Mouse (Mus musculus): ENCODE data around the gene Lrrc51.
A peak's percentile ranks its signal among the peaks of the same experiment; 100 is the strongest.
"Not testable (repeated sequence)": the region's sequence is repeated elsewhere in the genome, so short reads cannot be mapped to it uniquely, and the experiment has no call there.

The Lrrc51 gene

GRCm38 (mm10) chr7:101956481-101956880, 22.8 kb upstream of the Lrrc51 start:
- H3K27me3 ChIP-seq (ENCODE audit: control insufficient read depth, insufficient read depth, low read length, poor library complexity, severe bottlenecking): no peaks in the 10 kb centered on the region
- H3K36me3 ChIP-seq (ENCODE audit: control insufficient read depth, insufficient read depth, low read length, poor library complexity, severe bottlenecking): no peaks in the 10 kb centered on the region
- no peak for DNase-seq (ENCODE audit: low read depth, low spot score)

GRCm38 (mm10) chr7:101955862-101956261, 22.2 kb upstream of the Lrrc51 start:
- DNase-seq (ENCODE audit: low read depth, low spot score): no peak
- Histone ChIP-seq H3K27me3 (ENCODE audit: control insufficient read depth, insufficient read depth, low read length, poor library complexity, severe bottlenecking) (no peaks in the 10 kb centered on the region), H3K36me3 (ENCODE audit: control insufficient read depth, insufficient read depth, low read length, poor library complexity, severe bottlenecking) (no peaks in the 10 kb centered on the region)

- no peaks in the 10 kb centered on the region for H3K36me3 ChIP-seq (ENCODE audit: control insufficient read depth, insufficient read depth, low read length, poor library complexity, severe bottlenecking)
- DNase-seq (ENCODE audit: low read depth, low spot score): peak; percentile 22
These were observed 21.6 kb upstream of the Lrrc51 start for GRCm38 (mm10) chr7:101955276-101955675.

GRCm38 (mm10) chr7:101954163-101954562, 20.5 kb upstream of the Lrrc51 start:
- Histone ChIP-seq H3K36me3 (ENCODE audit: control insufficient read depth, insufficient read depth, low read length, poor library complexity, severe bottlenecking) (no peaks in the 10 kb centered on the region), H3K27me3 (ENCODE audit: control insufficient read depth, insufficient read depth, low read length, poor library complexity, severe bottlenecking) (no peaks in the 10 kb centered on the region)
- DNase-seq (ENCODE audit: low read depth, low spot score): no peak

More at GRCm38 (mm10) chr7:101955276-101955675, 21.6 kb upstream of the Lrrc51 start:
- no peaks in the 10 kb centered on the region for H3K27me3 ChIP-seq (ENCODE audit: control insufficient read depth, insufficient read depth, low read length, poor library complexity, severe bottlenecking)

- DNase-seq (ENCODE audit: low read depth, low spot score): no peak
- no peaks in the 10 kb centered on the region for H3K36me3 ChIP-seq (ENCODE audit: control insufficient read depth, insufficient read depth, low read length, poor library complexity, severe bottlenecking)
- H3K27me3 ChIP-seq (ENCODE audit: control insufficient read depth, insufficient read depth, low read length, poor library complexity, severe bottlenecking): no peaks in the 10 kb centered on the region
These were observed 18.4 kb upstream of the Lrrc51 start for GRCm38 (mm10) chr7:101952098-101952497.

DNA sequence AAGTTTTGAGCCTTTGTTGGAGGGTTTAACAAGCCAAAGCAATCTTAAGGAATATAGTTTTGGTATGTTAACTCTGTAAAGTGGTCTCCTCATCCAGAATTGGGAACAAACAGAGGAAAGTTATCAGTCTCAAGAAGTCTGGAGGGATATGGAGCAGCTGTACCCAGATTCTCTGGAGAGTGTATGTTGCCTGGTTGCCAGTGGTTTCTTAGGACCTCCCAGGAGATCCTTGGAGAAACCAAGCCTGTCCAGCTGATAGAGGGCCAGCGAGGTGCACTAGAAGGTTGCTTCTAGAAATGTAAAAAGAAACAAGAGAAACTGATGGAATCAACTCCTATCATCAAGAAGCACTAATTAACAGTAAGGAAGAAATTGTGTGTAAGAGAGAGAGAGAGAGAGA, 18.0 kb upstream of the Lrrc51 start:
- H3K27me3 ChIP-seq (ENCODE audit: control insufficient read depth, insufficient read depth, low read length, poor library complexity, severe bottlenecking): no peaks in the 10 kb centered on the region
- no peak for DNase-seq (ENCODE audit: low read depth, low spot score)
- H3K36me3 ChIP-seq (ENCODE audit: control insufficient read depth, insufficient read depth, low read length, poor library complexity, severe bottlenecking): no peaks in the 10 kb centered on the region

GRCm38 (mm10) chr7:101949008-101949407, 15.3 kb upstream of the Lrrc51 start:
- H3K27me3 ChIP-seq (ENCODE audit: control insufficient read depth, insufficient read depth, low read length, poor library complexity, severe bottlenecking); H3K36me3 ChIP-seq (ENCODE audit: control insufficient read depth, insufficient read depth, low read length, poor library complexity, severe bottlenecking): not testable (repeated sequence)
- DNase-seq (ENCODE audit: low read depth, low spot score): peak; percentile 68

GRCm38 (mm10) chr7:101939758-101940157, 6.1 kb upstream of the Lrrc51 start:
- no peaks in the 10 kb centered on the region for H3K27me3 ChIP-seq (ENCODE audit: control insufficient read depth, insufficient read depth, low read length, poor library complexity, severe bottlenecking)
- no peaks in the 10 kb centered on the region for H3K36me3 ChIP-seq (ENCODE audit: control insufficient read depth, insufficient read depth, low read length, poor library complexity, severe bottlenecking)
- DNase-seq (ENCODE audit: low read depth, low spot score): no peak

DNA sequence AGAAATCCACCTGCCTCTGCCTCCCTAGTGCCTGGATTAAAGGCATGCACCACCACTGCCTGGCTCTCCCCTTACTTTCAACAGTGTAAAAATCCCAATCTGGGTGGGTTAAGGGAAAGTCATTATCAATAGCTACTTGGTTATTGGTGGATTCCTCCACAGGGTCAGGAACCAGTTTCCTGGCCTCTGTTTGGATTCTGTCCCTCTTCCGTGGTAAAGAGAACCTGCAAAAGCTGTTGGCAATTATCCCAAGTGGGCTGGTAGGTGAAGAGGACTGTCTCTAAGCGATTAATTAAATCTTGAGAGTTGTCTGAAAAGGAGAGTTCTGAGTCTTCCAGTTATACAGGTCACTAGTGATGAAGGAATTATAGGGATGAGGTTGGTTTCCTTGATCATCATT, 4.7 kb upstream of the Lrrc51 start:
- Histone ChIP-seq H3K36me3 (ENCODE audit: control insufficient read depth, insufficient read depth, low read length, poor library complexity, severe bottlenecking) (no peaks in the 10 kb centered on the region), H3K27me3 (ENCODE audit: control insufficient read depth, insufficient read depth, low read length, poor library complexity, severe bottlenecking) (no peaks in the 10 kb centered on the region)

GRCm38 (mm10) chr7:101937569-101937968, 3.9 kb upstream of the Lrrc51 start:
- DNase-seq (ENCODE audit: low read depth, low spot score): no peak
- H3K27me3 ChIP-seq (ENCODE audit: control insufficient read depth, insufficient read depth, low read length, poor library complexity, severe bottlenecking): no peaks in the 10 kb centered on the region

More for the DNA sequence above, 4.7 kb upstream of the Lrrc51 start:
- no peak for DNase-seq (ENCODE audit: low read depth, low spot score)

DNA sequence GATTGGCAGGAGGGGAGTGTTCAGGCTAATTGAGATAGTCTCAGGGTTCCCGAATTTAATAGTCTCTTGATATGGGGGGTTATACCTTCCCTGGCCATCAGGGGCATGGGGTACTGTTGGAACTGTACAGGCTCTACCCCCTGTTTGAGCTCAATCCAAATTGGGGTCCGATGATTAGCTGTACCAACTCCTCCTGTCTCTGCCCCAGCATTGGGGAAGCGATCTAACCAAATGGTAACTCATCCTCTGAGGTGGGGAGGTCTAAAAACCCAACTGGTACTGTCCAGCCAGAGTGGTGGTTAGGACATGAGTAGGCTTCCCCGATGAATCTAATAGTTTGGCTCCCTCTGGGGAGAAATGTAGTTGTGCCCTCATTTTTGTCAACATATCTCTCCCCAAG, 3.3 kb upstream of the Lrrc51 start:
- Histone ChIP-seq H3K36me3 (ENCODE audit: control insufficient read depth, insufficient read depth, low read length, poor library complexity, severe bottlenecking) (no peaks in the 10 kb centered on the region), H3K27me3 (ENCODE audit: control insufficient read depth, insufficient read depth, low read length, poor library complexity, severe bottlenecking) (no peaks in the 10 kb centered on the region)
- no peak for DNase-seq (ENCODE audit: low read depth, low spot score)

More at GRCm38 (mm10) chr7:101937569-101937968, 3.9 kb upstream of the Lrrc51 start:
- no peaks in the 10 kb centered on the region for H3K36me3 ChIP-seq (ENCODE audit: control insufficient read depth, insufficient read depth, low read length, poor library complexity, severe bottlenecking)

DNA sequence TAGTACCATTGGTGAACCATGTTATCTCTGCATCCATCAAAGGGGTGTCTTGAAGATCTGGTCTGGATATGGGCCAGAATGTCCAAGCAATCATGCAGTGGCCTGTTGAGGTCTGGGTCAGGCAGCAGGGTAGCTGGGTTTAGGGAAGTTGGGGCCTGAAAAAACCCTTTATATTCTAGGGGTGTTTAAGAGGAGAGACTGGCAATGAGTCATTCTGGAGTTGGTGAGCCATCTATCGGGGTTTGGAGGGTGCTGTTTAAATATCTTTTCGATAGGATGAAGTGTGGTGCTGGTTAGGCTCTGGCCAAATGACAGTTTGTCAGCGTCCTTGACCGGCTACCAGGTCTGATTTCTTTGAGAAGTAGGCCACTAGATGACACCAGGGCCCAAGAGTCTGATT, 2.3 kb upstream of the Lrrc51 start:
- DNase-seq (ENCODE audit: low read depth, low spot score): no peak
- Histone ChIP-seq H3K27me3 (ENCODE audit: control insufficient read depth, insufficient read depth, low read length, poor library complexity, severe bottlenecking) (no peaks in the 10 kb centered on the region), H3K36me3 (ENCODE audit: control insufficient read depth, insufficient read depth, low read length, poor library complexity, severe bottlenecking) (no peaks in the 10 kb centered on the region)

- Histone ChIP-seq H3K36me3 (ENCODE audit: control insufficient read depth, insufficient read depth, low read length, poor library complexity, severe bottlenecking) (no peaks in the 10 kb centered on the region), H3K27me3 (ENCODE audit: control insufficient read depth, insufficient read depth, low read length, poor library complexity, severe bottlenecking) (no peaks in the 10 kb centered on the region)
- no peak for DNase-seq (ENCODE audit: low read depth, low spot score)
These were observed 395 bp downstream of the Lrrc51 start for GRCm38 (mm10) chr7:101933300-101933699.

DNA sequence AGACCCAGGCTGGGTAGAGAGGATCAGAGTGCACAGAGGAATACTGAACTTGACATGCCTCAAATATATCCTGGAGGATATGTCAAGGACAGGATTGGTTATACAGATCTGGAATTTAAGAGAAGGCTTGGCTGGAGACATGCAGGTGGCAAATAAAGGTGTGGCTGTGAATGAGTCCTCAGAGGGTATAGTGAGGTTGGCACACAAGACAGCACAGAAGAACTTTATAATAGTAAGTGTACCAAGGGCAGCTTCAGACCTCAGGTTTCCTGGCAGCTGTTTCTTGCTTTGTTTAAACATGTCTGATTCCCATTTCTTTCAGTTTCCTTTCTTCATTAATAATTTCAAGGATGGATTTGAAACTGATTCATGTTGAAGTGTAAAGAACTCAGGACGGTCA, 1.1 kb downstream of the Lrrc51 start:
- Histone ChIP-seq H3K36me3 (ENCODE audit: control insufficient read depth, insufficient read depth, low read length, poor library complexity, severe bottlenecking) (no peaks in the 10 kb centered on the region), H3K27me3 (ENCODE audit: control insufficient read depth, insufficient read depth, low read length, poor library complexity, severe bottlenecking) (no peaks in the 10 kb centered on the region)
- no peak for DNase-seq (ENCODE audit: low read depth, low spot score)

DNA sequence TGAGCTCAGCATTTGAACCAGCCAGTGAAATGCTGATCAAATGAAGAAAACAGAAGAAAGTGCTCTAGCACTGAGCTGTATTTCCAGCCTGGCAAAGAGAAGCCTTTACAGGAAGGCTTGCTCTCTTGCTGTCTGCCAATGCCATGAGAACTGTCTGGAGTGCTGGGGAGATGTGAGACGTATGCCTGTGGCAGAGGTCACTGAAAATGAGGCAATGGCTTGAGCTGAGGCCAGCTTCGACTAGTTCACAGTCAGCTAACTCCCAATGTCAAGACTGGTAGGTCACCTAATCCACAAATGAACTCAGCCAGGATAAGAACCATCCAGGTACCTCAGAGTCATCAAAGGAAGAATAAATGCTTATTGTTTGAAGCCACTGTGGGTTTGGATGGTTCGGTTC, 5.6 kb downstream of the Lrrc51 start:
- Histone ChIP-seq H3K36me3 (ENCODE audit: control insufficient read depth, insufficient read depth, low read length, poor library complexity, severe bottlenecking) (no peaks in the 10 kb centered on the region), H3K27me3 (ENCODE audit: control insufficient read depth, insufficient read depth, low read length, poor library complexity, severe bottlenecking) (no peaks in the 10 kb centered on the region)
- DNase-seq (ENCODE audit: low read depth, low spot score): no peak

GRCm38 (mm10) chr7:101925892-101926291, 7.8 kb downstream of the Lrrc51 start:
- H3K36me3 ChIP-seq (ENCODE audit: control insufficient read depth, insufficient read depth, low read length, poor library complexity, severe bottlenecking); H3K27me3 ChIP-seq (ENCODE audit: control insufficient read depth, insufficient read depth, low read length, poor library complexity, severe bottlenecking); DNase-seq (ENCODE audit: low read depth, low spot score): not testable (repeated sequence)

Data from splenic B cell, adult 2 months (primary cell).